Mouse (Mus musculus) embryonic facial prominence, embryonic 13.5 days (tissue): ENCODE measurements around the gene Slco4a1. TPM values are rescaled to one million over a fixed set of nuclear protein-coding genes. Genes with fewer than 3 reads are reported as not detected.

Experiments used
- ATAC-seq: fragments of 200-750 bp; cut with Nextera tagmentation; 2 replicates; pipeline ENCODE4 v1.8.0; 2017; ENCODE audit warnings: low read depth; ENCODE audit not compliant: insufficient number of reproducible peaks, insufficient read depth, low FRiP score, low TSS enrichment
- H3K27ac ChIP-seq: fragments of 300-500 bp; sonication (generic); 2 replicates; pipeline ENCODE4 v1.5.1; 2015; ENCODE audit warnings: moderate library complexity, mild to moderate bottlenecking, inconsistent platforms
- H3K27me3 ChIP-seq: fragments of 300-500 bp; sonication (generic); 2 replicates; pipeline ENCODE4 v1.6.1; 2015; ENCODE audit warnings: mild to moderate bottlenecking, inconsistent platforms
- H3K36me3 ChIP-seq: fragments of 300-500 bp; sonication (generic); 2 replicates; pipeline ENCODE4 v1.6.1; 2015; ENCODE audit warnings: mild to moderate bottlenecking, inconsistent platforms
- H3K4me1 ChIP-seq: fragments of 300-500 bp; sonication (generic); 2 replicates; pipeline ENCODE4 v1.6.1; 2015; ENCODE audit warnings: inconsistent platforms
- H3K4me2 ChIP-seq: fragments of 300-500 bp; sonication (generic); 2 replicates; pipeline ENCODE4 v1.6.1; 2015; ENCODE audit warnings: moderate library complexity, mild to moderate bottlenecking, inconsistent platforms
- H3K4me3 ChIP-seq: fragments of 300-500 bp; sonication (generic); 2 replicates; pipeline ENCODE4 v1.5.1; 2015; ENCODE audit warnings: mild to moderate bottlenecking, inconsistent platforms
- H3K9ac ChIP-seq: fragments of 300-500 bp; sonication (generic); 2 replicates; pipeline ENCODE4 v1.6.1; 2015; ENCODE audit warnings: mild to moderate bottlenecking, inconsistent platforms
- H3K9me3 ChIP-seq: fragments of 300-500 bp; sonication (generic); 2 replicates; pipeline ENCODE4 v1.6.1; 2016; ENCODE audit warnings: inconsistent platforms
- WGBS: fragments of 180-500 bp; shearing (Covaris S2); methylation state at CpG from one replicate; pipeline ENCODE4 v1.1.7; 2015; ENCODE audit warnings: mixed read lengths; 5-methylcytosine and 5-hydroxymethylcytosine counted together
- polyA plus RNA-seq: library from polyadenylated mRNA; unstranded; fragments of >200 nt; fragmentation: Nextera tagmentation; extraction: Ambion mirVana; gene quantifications from 2 replicates; pipeline ENCODE4 v1.2.1, GENCODE M21; 2015

The Slco4a1 gene
- polyA plus RNA-seq, 1 experiment from 2014 or later, result 1.1 TPM

- Histone ChIP-seq H3K9ac (no peak overlapping the region), H3K4me2 (no peak overlapping the region), H3K4me1 (peaks cover 1% of the 10 kb centered on the region), H3K9me3 (no peaks in the 10 kb centered on the region), H3K36me3 (no peaks in the 10 kb centered on the region), H3K27me3 (peaks cover 17% of the 10 kb centered on the region), H3K27ac (no peak overlapping the region), H3K4me3 (no peak overlapping the region)
- WGBS, result 78% methylated on average over 5 of the region's 5 CpGs
- no peak for ATAC-seq
Measured at GRCm38 (mm10) chr2:180450529-180450928, 5.5 kb upstream of the Slco4a1 start.

GRCm38 (mm10) chr2:180456705-180457104 is 660 bp downstream of the Slco4a1 start:
- Histone ChIP-seq H3K4me1 (peaks cover 15% of the 10 kb centered on the region), H3K27me3 (peaks cover 65% of the 10 kb centered on the region), H3K36me3 (no peaks in the 10 kb centered on the region), H3K27ac (no peak overlapping the region), H3K9ac (no peak overlapping the region), H3K9me3 (no peaks in the 10 kb centered on the region), H3K4me2 (peak overlapping the region; percentile 92), H3K4me3 (peak overlapping the region; percentile 49)
- ATAC-seq, result 0 out of 2 replicates have a peak, but pooled peaks have one; percentile 4
- WGBS, result under 1% methylated on average over 27 of the region's 28 CpGs

GRCm38 (mm10) chr2:180457680-180458079 is 1.6 kb downstream of the Slco4a1 start:
- no peak overlapping the region for H3K9ac ChIP-seq
- H3K9me3 ChIP-seq, result no peaks in the 10 kb centered on the region
- peaks cover 15% of the 10 kb centered on the region for H3K4me1 ChIP-seq
- no peak overlapping the region for H3K4me3 ChIP-seq
- WGBS, result 28% methylated on average over 2 of the region's 2 CpGs
- H3K27ac ChIP-seq, result no peak overlapping the region
- no peaks in the 10 kb centered on the region for H3K36me3 ChIP-seq
- ATAC-seq, result no peak
- peaks cover 65% of the 10 kb centered on the region for H3K27me3 ChIP-seq
- no peak overlapping the region for H3K4me2 ChIP-seq

GRCm38 (mm10) chr2:180459437-180459836 is 3.4 kb downstream of the Slco4a1 start:
- Histone ChIP-seq H3K9me3 (no peaks in the 10 kb centered on the region), H3K9ac (no peak overlapping the region), H3K36me3 (no peaks in the 10 kb centered on the region), H3K4me2 (no peak overlapping the region), H3K27ac (no peak overlapping the region), H3K4me3 (no peak overlapping the region), H3K4me1 (peaks cover 15% of the 10 kb centered on the region), H3K27me3 (peaks cover 63% of the 10 kb centered on the region)
- ATAC-seq, result no peak
- 74% methylated on average over 4 of the region's 4 CpGs for WGBS

GRCm38 (mm10) chr2:180460801-180461200 is 4.8 kb downstream of the Slco4a1 start:
- no peak for ATAC-seq
- H3K27me3 ChIP-seq, result peaks cover 49% of the 10 kb centered on the region
- no peak overlapping the region for H3K9ac ChIP-seq
- no peaks in the 10 kb centered on the region for H3K9me3 ChIP-seq
- H3K4me3 ChIP-seq, result no peak overlapping the region
- no peaks in the 10 kb centered on the region for H3K36me3 ChIP-seq
- 50% methylated on average over 8 of the region's 8 CpGs for WGBS
- H3K4me1 ChIP-seq, result peaks cover 11% of the 10 kb centered on the region
- no peak overlapping the region for H3K27ac ChIP-seq
- no peak overlapping the region for H3K4me2 ChIP-seq

GRCm38 (mm10) chr2:180462593-180462992 is 6.5 kb downstream of the Slco4a1 start:
- H3K4me1 ChIP-seq, result no peaks in the 10 kb centered on the region; the same call in 1 of the 2 replicates
- WGBS, result 77% methylated on average over 8 of the region's 8 CpGs
- H3K9me3 ChIP-seq, result no peaks in the 10 kb centered on the region
- no peak overlapping the region for H3K27ac ChIP-seq
- H3K4me2 ChIP-seq, result no peak overlapping the region
- H3K36me3 ChIP-seq, result no peaks in the 10 kb centered on the region
- no peak for ATAC-seq
- no peak overlapping the region for H3K4me3 ChIP-seq
- peaks cover 32% of the 10 kb centered on the region for H3K27me3 ChIP-seq
- no peak overlapping the region for H3K9ac ChIP-seq

- no peaks in the 10 kb centered on the region; the same call in 1 of the 2 replicates for H3K4me1 ChIP-seq
- H3K36me3 ChIP-seq, result no peaks in the 10 kb centered on the region
- H3K4me2 ChIP-seq, result no peak overlapping the region
- peaks cover 10% of the 10 kb centered on the region; the same call in 1 of the 2 replicates for H3K27me3 ChIP-seq
- WGBS, result 83% methylated on average over 7 of the region's 7 CpGs
- no peak overlapping the region for H3K9ac ChIP-seq
- no peak overlapping the region for H3K4me3 ChIP-seq
- ATAC-seq, result no peak
- H3K27ac ChIP-seq, result no peak overlapping the region
- no peaks in the 10 kb centered on the region for H3K9me3 ChIP-seq
Measured at GRCm38 (mm10) chr2:180466505-180466904, 10.5 kb downstream of the Slco4a1 start.

- ATAC-seq, result no peak
- WGBS, result 84% methylated on average over 8 of the region's 8 CpGs
- Histone ChIP-seq H3K27me3 (peaks cover 16% of the 10 kb centered on the region), H3K4me2 (no peak overlapping the region), H3K36me3 (no peaks in the 10 kb centered on the region), H3K9ac (no peak overlapping the region), H3K4me3 (no peak overlapping the region), H3K27ac (no peak overlapping the region), H3K9me3 (no peaks in the 10 kb centered on the region), H3K4me1 (peaks cover 7% of the 10 kb centered on the region)
Measured at GRCm38 (mm10) chr2:180468871-180469270, 12.8 kb downstream of the Slco4a1 start.

GRCm38 (mm10) chr2:180469768-180470167 is 13.7 kb downstream of the Slco4a1 start:
- Histone ChIP-seq H3K36me3 (no peaks in the 10 kb centered on the region), H3K27ac (no peak overlapping the region), H3K4me2 (no peak overlapping the region), H3K4me3 (no peak overlapping the region), H3K9ac (no peak overlapping the region), H3K4me1 (peaks cover 7% of the 10 kb centered on the region), H3K9me3 (no peaks in the 10 kb centered on the region), H3K27me3 (peaks cover 15% of the 10 kb centered on the region)
- 71% methylated on average over 9 of the region's 9 CpGs for whole genome bisulfite sequencing
- ATAC-seq, result no peak

- H3K27me3 ChIP-seq, result peaks cover 15% of the 10 kb centered on the region
- no peaks in the 10 kb centered on the region for H3K9me3 ChIP-seq
- peak overlapping the region; percentile 18 for H3K4me2 ChIP-seq
- H3K9ac ChIP-seq, result no peak overlapping the region
- WGBS, result 5% methylated on average over 21 of the region's 21 CpGs
- H3K36me3 ChIP-seq, result no peaks in the 10 kb centered on the region
- no peak overlapping the region for H3K27ac ChIP-seq
- ATAC-seq, result no peak
- H3K4me3 ChIP-seq, result no peak overlapping the region
- H3K4me1 ChIP-seq, result peaks cover 7% of the 10 kb centered on the region
Measured at GRCm38 (mm10) chr2:180472306-180473079, 16.4 kb downstream of the Slco4a1 start.

GRCm38 (mm10) chr2:180473080-180473440 is 17.0 kb downstream of the Slco4a1 start:
- Histone ChIP-seq H3K4me3 (no peak overlapping the region), H3K4me2 (peak overlapping the region; percentile 18; the same call in 1 of the 2 replicates), H3K9me3 (no peaks in the 10 kb centered on the region), H3K4me1 (peaks cover 7% of the 10 kb centered on the region), H3K36me3 (no peaks in the 10 kb centered on the region), H3K27ac (no peak overlapping the region), H3K9ac (no peak overlapping the region), H3K27me3 (peaks cover 15% of the 10 kb centered on the region)
- WGBS, result 38% methylated on average over 7 of the region's 7 CpGs
- ATAC-seq, result no peak

GRCm38 (mm10) chr2:180474864-180475263 is 18.8 kb downstream of the Slco4a1 start:
- H3K4me1 ChIP-seq, result peaks cover 7% of the 10 kb centered on the region
- ATAC-seq, result no peak
- H3K27me3 ChIP-seq, result peaks cover 20% of the 10 kb centered on the region
- H3K4me3 ChIP-seq, result no peak overlapping the region
- 88% methylated on average over 3 of the region's 3 CpGs for WGBS
- H3K36me3 ChIP-seq, result no peaks in the 10 kb centered on the region
- no peak overlapping the region for H3K4me2 ChIP-seq
- H3K27ac ChIP-seq, result no peak overlapping the region
- H3K9ac ChIP-seq, result no peak overlapping the region
- no peaks in the 10 kb centered on the region for H3K9me3 ChIP-seq
